Mouse (Mus musculus) liver, postnatal 0 days (tissue): ENCODE measurements around the gene Tmem72. TPM values are rescaled to one million over a fixed set of nuclear protein-coding genes. Genes with fewer than 3 reads are reported as not detected.

Source experiments
- ATAC-seq: fragments of 200-750 bp; cut with Nextera tagmentation; 2 replicates; pipeline ENCODE4 v1.8.0; 2017; ENCODE audit warnings: mild to moderate bottlenecking, moderate library complexity
- DNase-seq: peaks from one replicate; pipeline ENCODE4 v3.0.0-alpha.2; 2016
- H3K27ac ChIP-seq: fragments of 300-500 bp; sonication (generic); 2 replicates; pipeline ENCODE4 v1.5.1; 2014; ENCODE audit warnings: antibody characterized with exemption, moderate library complexity, mild to moderate bottlenecking, low read depth
- H3K27me3 ChIP-seq: fragments of 300-500 bp; sonication (generic); 2 replicates; pipeline ENCODE4 v1.6.1; 2014; ENCODE audit warnings: low read length, control low read depth, mixed read lengths; ENCODE audit not compliant: insufficient read depth
- H3K36me3 ChIP-seq: fragments of 300-500 bp; sonication (generic); replicated peaks from 2 replicates; pipeline ENCODE4 v1.6.1; 2014; ENCODE audit warnings: mild to moderate bottlenecking, control low read depth, low read length, moderate library complexity, mixed read lengths; ENCODE audit not compliant: insufficient read depth
- H3K4me1 ChIP-seq: fragments of 300-500 bp; sonication (generic); 2 replicates; pipeline ENCODE4 v1.6.1; 2014; ENCODE audit warnings: antibody characterized with exemption, mild to moderate bottlenecking, control low read depth; ENCODE audit not compliant: insufficient read depth
- H3K4me2 ChIP-seq: fragments of 300-500 bp; sonication (generic); 2 replicates; pipeline ENCODE4 v1.6.1; 2014; ENCODE audit warnings: low read depth, mild to moderate bottlenecking, low read length, moderate library complexity, mixed read lengths
- H3K4me3 ChIP-seq: fragments of 300-500 bp; sonication (generic); 2 replicates; pipeline ENCODE4 v1.5.1; 2014; ENCODE audit warnings: low read depth, low read length
- H3K9ac ChIP-seq: fragments of 300-500 bp; sonication (generic); replicated peaks from 2 replicates; pipeline ENCODE4 v1.6.1; 2014; ENCODE audit warnings: mild to moderate bottlenecking, moderate library complexity
- H3K9me3 ChIP-seq: fragments of 300-500 bp; sonication (generic); 2 replicates; pipeline ENCODE4 v1.6.1; 2016; ENCODE audit warnings: mild to moderate bottlenecking, control low read depth, low read length, mixed read lengths
- CTCF ChIP-seq: sonication (generic); IDR thresholded peaks from 2 replicates; pipeline ENCODE4 v1.5.1; 2016; ENCODE audit warnings: antibody characterized with exemption, low read depth
- EP300 ChIP-seq: IDR thresholded peaks from 2 replicates; pipeline ENCODE4 v1.6.1; 2016; ENCODE audit warnings: antibody characterized with exemption, low read depth, mild to moderate bottlenecking
- WGBS: fragments of 180-500 bp; shearing (Covaris S2); extraction: QIAGEN DNeasy Blood & Tissue Kit; methylation state at CpG from one replicate; pipeline ENCODE4 v1.1.7; 2014; ENCODE audit not compliant: insufficient replicate concordance; 5-methylcytosine and 5-hydroxymethylcytosine counted together
- polyA plus RNA-seq: library from polyadenylated mRNA; unstranded; fragments of >200 nt; fragmentation: Nextera tagmentation; extraction: Ambion mirVana; gene quantifications from 2 replicates; pipeline ENCODE4 v1.2.1, GENCODE M21; 2015

The Tmem72 gene
- polyA plus RNA-seq, 1 experiment from 2014 or later, result not detected

DNA sequence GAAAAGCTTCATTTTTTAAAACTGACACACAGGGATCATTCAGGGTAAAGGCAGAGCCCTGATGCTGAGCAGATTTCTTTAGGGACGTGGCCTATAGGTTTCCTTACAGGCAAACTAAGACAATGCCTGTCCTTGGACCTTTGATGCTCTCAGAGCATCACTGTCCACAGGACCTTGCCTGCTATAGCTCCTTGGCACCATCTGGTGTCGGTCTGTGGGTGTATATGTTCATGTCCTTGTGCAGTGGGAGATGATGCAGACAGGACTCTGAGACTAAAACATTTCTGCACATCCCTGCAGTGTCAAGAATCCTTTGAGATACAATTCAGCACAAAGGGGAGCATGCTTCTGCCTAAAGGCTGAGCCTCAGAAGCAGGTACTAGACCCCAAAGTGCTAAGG is 19.3 kb downstream of the Tmem72 start:
- H3K9me3 ChIP-seq, result no peaks in the 10 kb centered on the region
- peak; percentile 36 for DNase-seq

DNA sequence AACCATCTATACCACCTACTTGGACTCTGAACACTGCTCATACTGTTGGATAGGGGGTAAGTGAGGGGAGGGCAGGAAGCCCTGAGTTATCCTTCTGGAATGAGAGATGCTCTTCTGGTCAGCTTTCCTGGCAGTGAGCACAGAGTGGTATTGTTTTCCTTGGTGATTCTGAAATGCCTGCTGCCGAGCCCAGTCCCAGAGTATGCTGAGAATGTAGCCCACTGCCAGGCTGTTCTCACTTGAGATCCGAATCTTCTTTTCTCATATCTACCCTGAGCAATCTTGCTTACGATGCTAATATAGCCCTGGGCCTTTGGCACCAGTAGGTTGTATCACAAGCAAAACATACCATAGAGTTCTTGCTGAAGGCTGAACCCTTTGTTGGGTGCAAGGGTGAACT is 22.4 kb downstream of the Tmem72 start:
- Histone ChIP-seq H3K9ac (no peak overlapping the region), H3K4me1 (no peaks in the 10 kb centered on the region), H3K9me3 (no peaks in the 10 kb centered on the region), H3K4me3 (no peak overlapping the region), H3K27ac (no peak overlapping the region), H3K4me2 (no peak overlapping the region), H3K36me3 (no peaks in the 10 kb centered on the region), H3K27me3 (no peaks in the 10 kb centered on the region)
- DNase-seq, result no peak
- no peak for TF ChIP-seq CTCF
- TF ChIP-seq EP300, result no peak
- ATAC-seq, result no peak
- 52% methylated on average over 3 of the region's 3 CpGs for WGBS

More for the DNA sequence above, 19.3 kb downstream of the Tmem72 start:
- H3K4me2 ChIP-seq, result no peak overlapping the region
- no peak overlapping the region for H3K9ac ChIP-seq
- TF ChIP-seq EP300 (no peak), CTCF (peak; percentile 79)
- no peak overlapping the region for H3K27ac ChIP-seq
- H3K4me3 ChIP-seq, result no peak overlapping the region
- no peaks in the 10 kb centered on the region for H3K36me3 ChIP-seq
- H3K27me3 ChIP-seq, result no peaks in the 10 kb centered on the region
- no peak for ATAC-seq
- 48% methylated on average over 2 of the region's 2 CpGs for WGBS
- no peaks in the 10 kb centered on the region for H3K4me1 ChIP-seq

DNA sequence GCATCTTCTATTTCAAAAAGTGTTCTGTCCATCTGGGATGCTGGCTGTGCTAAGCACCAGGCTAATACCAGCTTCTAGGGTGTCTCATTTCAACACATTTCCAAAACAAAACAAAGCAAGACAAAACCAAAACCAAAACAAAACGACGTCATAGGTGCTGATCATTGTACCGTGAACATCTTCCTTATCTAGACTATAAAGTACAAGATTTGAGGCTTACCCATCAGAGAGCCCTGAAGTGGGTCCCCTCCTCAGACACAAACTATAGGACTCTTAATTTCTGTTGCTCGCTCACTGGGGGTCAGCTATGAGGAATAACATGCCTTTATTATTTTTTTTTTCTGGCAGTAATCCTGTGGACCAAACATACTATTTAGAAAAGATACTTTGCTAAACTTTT is 23.1 kb downstream of the Tmem72 start:
- no peak for DNase-seq
- WGBS, result 67% methylated on average over 4 of the region's 4 CpGs
- no peak overlapping the region for H3K4me2 ChIP-seq

DNA sequence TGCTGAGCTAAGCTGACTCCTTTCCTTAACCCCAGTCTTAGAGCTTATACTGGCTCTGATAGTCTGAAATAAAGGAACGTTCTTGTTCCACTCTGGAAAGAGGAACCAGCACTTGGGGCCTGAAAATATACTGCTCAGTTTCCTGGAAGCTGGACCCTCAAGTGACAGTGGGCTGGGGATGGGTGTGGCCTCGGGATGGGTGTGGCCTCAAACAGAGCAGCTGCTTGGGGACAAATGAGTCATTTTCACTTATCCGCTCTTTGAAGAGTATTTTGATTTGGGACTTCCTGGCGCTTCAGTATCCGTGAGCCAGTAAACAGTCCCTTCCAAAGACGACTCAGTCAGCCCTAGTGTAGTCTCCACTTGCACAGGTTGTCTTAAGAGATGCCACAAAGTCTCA is 34.4 kb downstream of the Tmem72 start:
- Histone ChIP-seq H3K4me2 (no peak overlapping the region), H3K9ac (no peak overlapping the region), H3K4me3 (no peak overlapping the region), H3K36me3 (no peaks in the 10 kb centered on the region), H3K4me1 (peaks cover 3% of the 10 kb centered on the region), H3K27ac (0 out of 2 replicates have a peak overlapping the region, but pooled peaks have one; percentile 29), H3K27me3 (no peaks in the 10 kb centered on the region), H3K9me3 (no peaks in the 10 kb centered on the region)
- ATAC-seq (peak; percentile 63), DNase-seq (peak; percentile 72)
- TF ChIP-seq EP300 (no peak), CTCF (no peak)
- WGBS, result 12% methylated on average over 6 of the region's 6 CpGs

More for the DNA sequence above, 23.1 kb downstream of the Tmem72 start:
- no peak overlapping the region for H3K27ac ChIP-seq
- TF ChIP-seq EP300, result no peak
- TF ChIP-seq CTCF, result no peak
- no peak for ATAC-seq
- H3K36me3 ChIP-seq, result no peaks in the 10 kb centered on the region
- no peak overlapping the region for H3K4me3 ChIP-seq
- no peaks in the 10 kb centered on the region for H3K9me3 ChIP-seq
- no peak overlapping the region for H3K9ac ChIP-seq
- H3K4me1 ChIP-seq, result no peaks in the 10 kb centered on the region
- no peaks in the 10 kb centered on the region for H3K27me3 ChIP-seq

DNA sequence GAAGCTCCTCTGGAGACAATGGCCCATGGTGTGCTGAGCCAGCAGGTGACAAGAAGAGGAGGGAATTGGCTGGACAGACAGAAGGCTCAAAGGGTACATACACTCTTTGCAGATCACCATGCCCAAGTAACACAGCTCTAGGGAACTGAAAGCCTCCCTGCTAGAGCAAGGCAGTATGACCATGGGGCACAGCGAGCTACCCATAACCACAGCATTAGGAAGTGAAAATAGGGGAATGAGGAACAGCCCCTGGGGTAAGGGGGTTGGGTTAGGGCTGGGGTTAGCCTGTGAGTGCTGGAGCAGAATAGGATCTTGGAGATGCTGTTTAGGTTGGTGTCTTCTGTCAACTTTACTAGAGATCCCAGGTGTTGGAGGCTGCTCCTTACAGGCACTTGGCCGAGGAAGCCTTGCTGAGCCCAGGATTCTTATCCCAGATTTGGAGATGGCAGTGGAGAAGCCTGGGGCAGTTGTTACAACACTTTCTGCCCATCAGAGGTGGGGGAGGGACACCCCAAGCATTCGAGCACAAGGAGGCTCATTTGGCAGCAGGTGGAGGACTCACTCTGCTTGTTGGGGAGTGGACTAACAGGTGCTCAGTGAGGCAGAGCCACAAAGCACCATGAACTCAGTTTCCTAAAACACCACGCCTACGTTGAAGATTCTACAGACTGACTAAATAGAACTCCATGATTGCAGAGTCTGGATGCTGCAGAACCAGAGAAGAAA is 37.0 kb downstream of the Tmem72 start:
- H3K4me2 ChIP-seq, result no peak overlapping the region
- H3K9ac ChIP-seq, result no peak overlapping the region
- peak overlapping the region; percentile 66 for H3K27ac ChIP-seq
- WGBS, result 50% methylated on average over 5 of the region's 5 CpGs
- ATAC-seq, result peak; percentile 68
- TF ChIP-seq CTCF, result no peak
- no peak for TF ChIP-seq EP300
- no peaks in the 10 kb centered on the region for H3K27me3 ChIP-seq
- DNase-seq, result peak; percentile 44
- no peaks in the 10 kb centered on the region for H3K36me3 ChIP-seq
- no peaks in the 10 kb centered on the region for H3K9me3 ChIP-seq
- H3K4me1 ChIP-seq, result peaks cover 9% of the 10 kb centered on the region
- H3K4me3 ChIP-seq, result no peak overlapping the region

DNA sequence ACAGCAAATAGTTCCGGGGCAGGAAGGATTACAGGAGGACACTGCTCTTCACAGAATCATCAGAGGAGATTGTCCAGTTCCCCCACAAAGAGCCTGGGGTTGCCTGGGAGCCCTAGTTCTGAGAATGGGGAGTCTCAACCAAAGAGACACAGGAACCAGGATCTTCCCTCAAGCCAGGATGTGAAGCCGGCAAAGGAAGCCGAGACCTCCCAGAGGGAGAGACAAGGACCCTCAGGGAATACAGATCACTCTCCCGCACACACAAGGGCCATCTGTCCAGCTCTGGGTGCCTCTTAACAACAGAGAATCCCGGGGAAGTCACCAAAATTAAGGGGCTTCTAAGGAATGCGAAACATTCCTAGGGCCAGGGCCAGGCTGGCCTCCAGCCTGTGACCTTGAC is 39.4 kb downstream of the Tmem72 start:
- Histone ChIP-seq H3K9me3 (no peaks in the 10 kb centered on the region), H3K4me1 (peaks cover 15% of the 10 kb centered on the region), H3K27me3 (no peaks in the 10 kb centered on the region), H3K4me3 (no peak overlapping the region), H3K9ac (no peak overlapping the region), H3K36me3 (no peaks in the 10 kb centered on the region), H3K27ac (peak overlapping the region; percentile 49; the same call in 1 of the 2 replicates), H3K4me2 (no peak overlapping the region)
- DNase-seq (no peak), ATAC-seq (no peak)
- whole genome bisulfite sequencing, result 80% methylated on average over 6 of the region's 6 CpGs
- TF ChIP-seq CTCF (no peak), EP300 (no peak)
